Comparison of ENCODE assay signal across 23 mouse cellular contexts in the genomic region with DNA sequence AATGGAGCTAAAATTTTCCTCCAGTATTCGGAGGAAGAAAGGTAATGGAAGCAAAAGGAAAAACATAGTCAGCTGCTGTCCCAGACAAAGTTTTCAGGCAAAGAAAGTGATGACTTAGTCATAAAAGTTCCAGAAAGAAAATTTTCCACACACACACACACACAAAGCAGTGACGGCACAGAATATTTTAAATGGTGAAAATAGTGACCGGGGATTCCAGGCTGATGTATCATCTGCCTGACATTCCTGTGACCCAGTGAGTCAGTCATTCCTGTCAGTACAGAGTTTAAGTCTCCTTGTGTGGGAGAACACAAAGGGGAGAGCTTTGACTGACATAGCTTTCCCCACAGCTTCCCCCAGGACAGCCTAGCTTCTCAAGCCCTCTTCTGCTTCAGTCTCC.
DNase-seq lines count a peak whose midpoint lies in the region; ATAC-seq lines count a peak whose summit lies in the region.
"Had no signal": no experiment of that assay in that cellular context is flagged by ENCODE, and none has a peak within 500 bp of the region (broad histone marks: within the 10 kb centered on the region; RNA-seq: fewer than 3 reads in every experiment).

No protein-coding gene starts in this region.

- peaks cover 17% of the 10 kb centered on the region for H3K4me1 ChIP-seq in embryonic facial prominence, embryonic 10.5 days
- peaks cover 7% of the 10 kb centered on the region for H3K4me1 ChIP-seq in intestine, embryonic 16.5 days (ENCODE audit: control insufficient read depth, insufficient read depth, low read length)
- H3K4me1 ChIP-seq: forebrain, embryonic 13.5 days; hindbrain, embryonic 10.5 days had no signal

- H3K9me3 ChIP-seq in embryonic facial prominence, embryonic 10.5 days = no peaks in the 10 kb centered on the region
- no peaks in the 10 kb centered on the region for H3K9me3 ChIP-seq in intestine, embryonic 16.5 days (ENCODE audit: control insufficient read depth, low read length)
- H3K9me3 ChIP-seq: embryonic facial prominence, embryonic 12.5 days; forebrain, embryonic 13.5 days; G1E; heart, embryonic 12.5 days; hindbrain, embryonic 10.5 days; intestine, embryonic 15.5 days had no signal

- no peak overlapping the region for H3K4me3 ChIP-seq in embryonic facial prominence, embryonic 10.5 days
- no peak overlapping the region for H3K4me3 ChIP-seq in intestine, embryonic 16.5 days (ENCODE audit: low read length)
- H3K4me3 ChIP-seq: embryonic facial prominence, embryonic 12.5 days; forebrain, embryonic 13.5 days; heart, adult 2 months; heart, embryonic 12.5 days; hindbrain, embryonic 10.5 days; intestine, embryonic 15.5 days had no signal

- WGBS in embryonic facial prominence, embryonic 10.5 days = 80% methylated on average over 3 of the region's 3 CpGs
- 80% methylated on average over 3 of the region's 3 CpGs for WGBS in intestine, embryonic 16.5 days

- no peaks in the 10 kb centered on the region for H3K36me3 ChIP-seq in embryonic facial prominence, embryonic 10.5 days (replicated peaks)
- H3K36me3 ChIP-seq in intestine, embryonic 16.5 days (ENCODE audit: control insufficient read depth, insufficient read depth, low read length) = no peaks in the 10 kb centered on the region
- H3K36me3 ChIP-seq: embryonic facial prominence, embryonic 12.5 days; G1E; heart, embryonic 12.5 days; hindbrain, embryonic 10.5 days; intestine, embryonic 15.5 days had no signal

- H3K27ac ChIP-seq in embryonic facial prominence, embryonic 10.5 days (replicated peaks) = 0 out of 2 replicates have a peak overlapping the region, but pooled peaks have one; percentile 24
- H3K27ac ChIP-seq in intestine, embryonic 16.5 days (ENCODE audit: low read length) = no peak overlapping the region
- H3K27ac ChIP-seq: embryonic facial prominence, embryonic 12.5 days; forebrain, embryonic 13.5 days; heart, adult 2 months; hindbrain, embryonic 10.5 days; hindbrain, embryonic 14.5 days; intestine, embryonic 15.5 days had no signal

- H3K27me3 ChIP-seq in embryonic facial prominence, embryonic 10.5 days (replicated peaks; ENCODE audit: low read depth, poor library complexity, severe bottlenecking) = no peaks in the 10 kb centered on the region
- H3K27me3 ChIP-seq in intestine, embryonic 16.5 days (replicated peaks; ENCODE audit: control insufficient read depth, insufficient read depth, low read length) = no peaks in the 10 kb centered on the region
- H3K27me3 ChIP-seq: embryonic facial prominence, embryonic 12.5 days; forebrain, embryonic 13.5 days; heart, embryonic 12.5 days; intestine, embryonic 15.5 days had no signal

- DNase-seq in adrenal gland, adult 2 months = peak; percentile 9
- DNase-seq in adrenal gland, adult 8-10 months = no peak
- DNase-seq in 3134 (ENCODE audit: extremely low read depth, insufficient read length, low spot score) = peak; percentile 71
- DNase-seq in NIH3T3 (ENCODE audit: low read depth) = peak; percentile 77
- DNase-seq in embryonic facial prominence, embryonic 10.5 days (ENCODE audit: low spot score) = no peak
- DNase-seq in frontal cortex, postnatal 36 days (ENCODE audit: low spot score in 2 of 2) = no peak
- no peak for DNase-seq in lung, postnatal 10 days
- DNase-seq: cerebellum, adult 11 months; cerebellum, adult 8-10 months; cerebellum, postnatal 14 days; embryo, embryonic 11 days; forebrain, postnatal 0 days; gastrocnemius, postnatal 36 days; heart, adult 2 months; kidney, adult 2 months had no signal

- H3K9ac ChIP-seq in intestine, embryonic 16.5 days (ENCODE audit: low read depth, low read length) = no peak overlapping the region
- H3K9ac ChIP-seq: embryonic facial prominence, embryonic 12.5 days; forebrain, embryonic 13.5 days; forebrain, postnatal 0 days; heart, embryonic 12.5 days; hindbrain, embryonic 14.5 days; intestine, embryonic 15.5 days had no signal

- no peak overlapping the region for H3K4me2 ChIP-seq in intestine, embryonic 16.5 days (ENCODE audit: low read depth, low read length)
- H3K4me2 ChIP-seq: embryonic facial prominence, embryonic 12.5 days; forebrain, embryonic 13.5 days; heart, embryonic 12.5 days; hindbrain, embryonic 14.5 days; intestine, embryonic 15.5 days had no signal

- no peak for ATAC-seq in intestine, embryonic 16.5 days
- ATAC-seq: forebrain, embryonic 13.5 days; forebrain, postnatal 0 days; intestine, embryonic 15.5 days had no signal

Comparison
In these comparisons a context has a peak if more than half of its experiments do, and no peak if none do; other contexts are left out.
1. DNase-seq: peak in adrenal gland, adult 2 months (single experiment), 3134 (single experiment) and NIH3T3 (single experiment); none in adrenal gland, adult 8-10 months (single experiment), embryonic facial prominence, embryonic 10.5 days (single experiment), frontal cortex, postnatal 36 days (0 of 2) and lung, postnatal 10 days (single experiment).